Mouse (Mus musculus): ENCODE measurements around the gene H2-K1. TPM values are rescaled to one million over a fixed set of nuclear protein-coding genes. Genes with fewer than 3 reads are reported as not detected.
A peak's percentile ranks its signal among the peaks of the same experiment; 100 is the strongest.
"Not testable (repeated sequence)": the region's sequence is repeated elsewhere in the genome, so short reads cannot be mapped to it uniquely, and the experiment has no call there.

H2-K1 gene
- total RNA-seq, 2 experiments from 2014 or later: 12.3 to 15.9 TPM

DNA sequence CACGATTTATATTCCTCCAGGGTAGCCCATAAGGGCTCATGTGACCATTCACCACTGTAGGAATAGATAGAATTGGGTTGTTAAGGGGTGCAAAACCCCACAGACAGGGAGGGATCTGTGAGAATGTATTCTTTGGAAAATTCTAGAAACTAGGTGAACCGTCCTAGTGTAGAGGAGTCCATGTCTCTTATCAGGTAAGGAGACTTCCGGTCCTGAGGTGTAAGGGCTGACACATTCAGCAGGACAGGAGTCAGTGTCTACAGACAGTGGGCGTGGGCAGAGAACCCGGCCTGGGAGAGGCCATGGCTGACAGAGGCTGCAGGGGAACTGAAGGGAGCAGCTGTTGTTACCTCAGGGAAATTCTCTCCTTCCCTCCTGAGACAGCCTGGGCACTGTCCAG lies 1.4 kb downstream of the H2-K1 start:
- not testable (repeated sequence) for DNase-seq (ENCODE audit: low spot score in 2 of 2)
- intact Hi-C loops (cut with DNase I): loop anchor here (5.0 kb wide), 1 partner anchor 1294 kb away; no protein-coding TSS in a partner anchor

DNA sequence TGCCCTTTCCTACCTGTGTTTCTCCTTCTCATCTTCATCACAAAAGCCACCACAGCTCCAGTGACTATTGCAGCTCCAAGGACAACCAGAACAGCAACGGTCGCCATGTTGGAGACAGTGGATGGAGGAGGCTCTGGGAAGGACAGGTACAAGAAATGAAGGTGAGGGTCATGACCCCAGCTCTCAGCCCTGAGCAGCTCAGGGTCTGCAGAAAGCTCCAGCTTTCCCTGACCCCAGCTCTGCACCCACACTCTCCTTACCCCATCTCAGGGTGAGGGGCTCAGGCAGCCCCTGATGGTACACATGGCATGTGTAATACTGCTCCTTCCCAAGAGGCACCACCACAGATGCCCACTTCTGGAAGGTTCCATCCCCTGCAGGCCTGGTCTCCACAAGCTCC lies 3.1 kb downstream of the H2-K1 start:
- intact Hi-C loops (cut with DNase I): loop anchor here (5.0 kb wide), 1 partner anchor 1295 kb away; no protein-coding TSS in a partner anchor
- DNase-seq (ENCODE audit: low spot score in 2 of 2): not testable (repeated sequence)

DNA sequence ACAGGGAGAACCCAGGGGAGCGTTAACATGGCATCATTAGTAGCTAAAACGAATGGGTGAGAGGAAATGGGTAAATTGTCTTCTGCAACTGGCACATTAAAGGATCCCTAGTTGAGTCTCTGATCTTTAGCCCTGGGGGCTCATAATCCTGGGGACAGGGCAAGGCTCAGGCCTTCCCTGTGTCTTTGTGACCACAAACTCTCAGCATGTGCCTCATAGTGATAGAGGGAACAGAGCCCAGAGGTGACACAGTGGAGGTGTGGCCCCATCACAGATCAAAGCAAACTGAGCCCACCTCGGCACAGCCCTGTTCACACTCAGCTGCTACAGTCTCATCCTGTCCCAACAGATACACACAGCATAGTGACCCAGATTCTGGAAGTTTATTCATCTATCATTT lies 4.5 kb downstream of the H2-K1 start:
- intact Hi-C loops (cut with DNase I): loop anchor here (5.0 kb wide), 1 partner anchor 1297 kb away; no protein-coding TSS in a partner anchor
- DNase-seq (ENCODE audit: low spot score in 2 of 2): no peak

DNA sequence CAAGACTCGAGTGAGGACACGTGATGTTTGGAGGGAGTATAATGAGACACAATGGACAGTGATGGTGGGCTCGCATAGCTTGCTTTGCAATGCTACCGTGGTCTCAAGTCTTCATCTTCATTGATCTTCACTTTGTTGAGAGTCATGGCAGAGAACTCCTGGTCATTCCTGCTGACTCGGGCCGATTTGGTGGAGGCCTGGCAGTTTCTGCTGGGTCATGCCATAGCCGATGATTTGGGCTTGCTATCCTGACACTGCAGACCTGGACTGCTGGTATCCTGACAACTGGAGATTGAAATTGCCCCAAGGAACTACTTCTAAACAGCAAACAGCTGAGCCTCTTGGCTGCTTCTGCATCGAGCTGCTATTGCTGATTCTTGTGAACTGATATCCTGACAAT lies 5.2 kb downstream of the H2-K1 start:
- DNase-seq (ENCODE audit: low spot score in 2 of 2): no peak
- intact Hi-C loops (cut with DNase I): loop anchor here (5.0 kb wide), 1 partner anchor 1297 kb away; no protein-coding TSS in a partner anchor

DNA sequence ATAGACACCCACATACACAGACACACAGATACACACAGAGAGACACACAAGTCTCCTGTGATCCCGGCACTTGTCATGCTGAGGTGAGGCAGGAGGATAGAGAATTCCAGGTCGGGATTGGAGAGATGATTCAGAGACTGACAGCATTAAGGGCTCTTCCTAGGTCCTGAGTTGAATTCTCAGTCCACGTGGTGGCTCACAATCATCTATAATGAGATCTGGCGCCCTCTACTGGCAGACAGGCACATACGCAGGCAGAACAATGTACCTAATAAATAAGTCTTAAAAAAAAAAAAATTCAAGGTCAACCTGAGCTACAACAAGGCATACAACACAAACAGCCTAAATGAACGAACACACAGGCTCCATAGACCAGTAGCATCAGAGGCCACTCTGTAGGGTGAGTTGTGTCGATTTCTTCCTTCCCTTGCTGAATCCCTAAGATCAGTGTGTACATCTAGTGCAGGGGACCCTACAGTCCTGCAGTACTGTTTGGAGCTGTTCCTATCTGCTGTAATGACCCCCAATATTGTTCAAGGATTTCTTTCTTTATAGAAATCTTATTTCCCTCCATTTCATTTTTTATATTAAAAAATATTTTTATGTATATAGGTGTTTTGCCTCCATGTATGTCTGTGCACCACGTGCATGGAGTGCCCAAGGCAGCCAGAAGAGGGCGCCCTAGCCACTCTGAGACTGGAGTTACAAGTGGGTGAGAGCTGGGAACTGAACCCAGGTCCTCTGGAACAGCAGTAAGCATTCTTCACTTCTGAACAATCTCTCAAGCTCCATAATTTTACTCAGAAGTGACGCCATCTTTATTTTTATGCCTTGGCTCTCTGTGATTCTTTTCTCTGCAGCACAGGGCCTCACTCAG lies 8.1 kb downstream of the H2-K1 start:
- intact Hi-C loops (cut with DNase I): loop anchor here (1.0 kb wide), 1 partner anchor 24 kb away; no protein-coding TSS in a partner anchor
- DNase-seq (ENCODE audit: low spot score in 2 of 2): peak; percentile 37 to 42

DNA sequence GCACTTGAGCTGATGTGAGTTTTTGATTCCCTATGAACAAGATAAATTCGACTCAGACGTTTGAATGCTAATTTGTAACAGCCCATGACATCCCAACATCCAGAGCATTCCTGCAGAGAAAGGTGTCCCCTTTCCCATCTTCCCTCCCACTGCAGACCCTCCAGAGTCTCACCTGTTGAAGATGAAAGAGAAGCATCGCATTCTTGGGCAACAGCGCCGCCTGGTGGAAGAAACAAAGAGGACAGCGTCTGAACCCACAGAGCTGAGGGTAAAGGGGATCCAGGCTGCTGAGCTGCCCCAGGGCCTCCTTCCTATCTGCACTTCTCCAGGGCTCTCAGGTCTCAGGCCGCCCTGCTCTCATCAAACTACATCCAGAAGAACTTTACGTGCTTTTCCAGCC lies 18.0 kb downstream of the H2-K1 start:
- intact Hi-C loops (cut with DNase I): not testable (repeated sequence)
- DNase-seq (ENCODE audit: low spot score in 2 of 2): peak in 1 of 2 experiments; percentile 47

DNA sequence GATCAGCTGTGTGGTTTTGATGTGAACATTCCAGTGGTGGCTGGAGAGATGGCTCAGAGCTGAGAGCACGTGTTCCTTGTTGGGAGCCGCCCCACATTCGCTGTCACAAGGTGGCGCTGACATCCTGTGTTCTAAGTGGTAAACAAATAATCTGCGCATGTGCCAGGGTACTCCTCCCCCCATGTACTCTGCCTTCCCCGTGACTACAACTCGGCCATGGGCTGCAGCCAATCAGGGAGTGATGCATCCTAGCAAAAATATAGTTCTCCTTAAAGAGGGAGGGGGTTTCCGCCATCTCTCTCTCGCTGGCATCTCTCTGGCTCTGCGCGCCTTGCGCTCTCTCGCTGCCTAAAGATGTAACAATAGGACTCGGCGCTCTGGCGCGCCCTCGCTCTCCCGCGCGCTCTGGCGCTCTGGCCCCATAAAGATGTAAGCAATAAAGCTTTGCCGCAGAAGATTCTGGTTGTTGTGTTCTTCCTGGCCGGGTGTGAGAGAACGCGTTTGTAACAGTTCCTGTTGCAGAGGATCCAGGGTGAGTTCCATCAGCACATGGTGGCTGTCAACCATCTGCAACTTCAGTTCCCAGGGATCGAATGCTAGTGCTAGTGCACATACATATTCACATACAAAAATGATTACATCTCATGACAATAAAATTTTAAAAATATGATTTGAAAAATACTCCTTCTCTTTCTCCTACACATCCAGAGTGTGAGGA lies 18.8 kb downstream of the H2-K1 start:
- DNase-seq (ENCODE audit: low spot score in 2 of 2): peak; percentile 86 to 95
- intact Hi-C loops (cut with DNase I): not testable (repeated sequence)

DNA sequence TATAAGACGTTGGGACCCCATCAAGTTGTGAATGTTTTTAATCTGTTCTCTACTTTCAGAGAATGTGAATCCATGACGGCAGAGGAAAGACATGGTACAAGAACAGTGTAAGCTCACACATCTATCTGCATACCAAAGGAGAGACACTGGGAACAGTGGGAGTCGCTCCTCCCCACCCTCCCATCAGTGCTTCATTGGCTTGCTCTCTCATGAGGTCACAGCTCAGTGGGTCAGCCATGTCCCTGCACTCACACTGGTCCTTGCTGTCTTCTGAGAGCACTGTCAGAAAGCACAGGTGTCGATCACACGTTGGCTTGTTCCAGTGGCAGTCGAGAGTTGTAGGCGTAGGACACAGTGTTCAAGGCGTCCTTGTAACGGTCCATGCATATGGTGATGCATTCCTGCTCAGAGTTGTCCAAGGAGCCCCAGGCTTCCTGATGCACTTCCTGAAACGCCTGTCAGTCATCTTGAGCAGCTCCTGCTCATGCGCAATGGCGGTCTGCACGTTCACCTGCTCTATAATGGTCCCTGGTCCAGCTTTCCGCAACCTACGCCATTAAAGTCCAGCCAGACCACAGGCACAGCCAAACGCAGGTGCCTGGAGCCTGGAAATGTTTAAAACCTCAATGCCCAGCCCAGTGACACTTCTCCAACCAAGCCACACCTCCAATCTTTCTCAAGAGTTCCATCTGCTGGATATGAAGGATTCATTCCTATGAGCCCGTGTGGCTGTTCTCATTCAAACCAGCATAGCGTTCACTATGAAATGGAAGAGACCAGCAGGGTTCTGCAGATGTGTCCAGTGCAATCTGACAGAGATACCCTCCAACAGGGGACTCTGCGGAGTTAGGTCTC lies 19.7 kb downstream of the H2-K1 start:
- intact Hi-C loops (cut with DNase I): no loop called here

DNA sequence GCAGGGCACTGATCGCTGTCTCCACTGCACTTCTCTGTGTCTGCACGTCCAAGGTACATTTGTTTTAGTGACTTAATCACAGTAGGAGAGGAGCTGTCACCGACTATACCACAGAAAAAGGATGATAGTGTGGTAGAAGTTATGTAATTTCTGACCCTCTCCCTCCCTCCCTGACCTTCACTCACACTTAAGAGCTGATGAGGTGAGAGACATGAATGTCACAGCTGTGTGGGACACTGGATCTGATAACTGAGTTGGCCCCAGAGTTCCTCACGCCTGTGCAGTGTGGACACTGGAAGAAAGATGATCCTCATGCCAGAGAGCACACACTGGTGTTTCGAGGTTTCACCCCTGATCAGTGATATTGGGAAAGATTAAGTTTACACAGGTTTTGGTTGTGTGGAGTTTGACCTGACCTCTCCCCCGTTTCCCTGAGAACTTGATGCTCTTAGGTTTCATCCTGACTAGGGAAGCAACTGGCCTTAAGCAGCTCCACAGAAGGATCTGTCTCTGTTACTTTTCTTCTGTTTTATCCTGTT lies 20.6 kb downstream of the H2-K1 start:
- intact Hi-C loops (cut with DNase I): no loop called here
- DNase-seq (ENCODE audit: low spot score in 2 of 2): no peak

More for the DNA sequence above, 19.7 kb downstream of the H2-K1 start:
- no peak for DNase-seq (ENCODE audit: low spot score in 2 of 2)

DNA sequence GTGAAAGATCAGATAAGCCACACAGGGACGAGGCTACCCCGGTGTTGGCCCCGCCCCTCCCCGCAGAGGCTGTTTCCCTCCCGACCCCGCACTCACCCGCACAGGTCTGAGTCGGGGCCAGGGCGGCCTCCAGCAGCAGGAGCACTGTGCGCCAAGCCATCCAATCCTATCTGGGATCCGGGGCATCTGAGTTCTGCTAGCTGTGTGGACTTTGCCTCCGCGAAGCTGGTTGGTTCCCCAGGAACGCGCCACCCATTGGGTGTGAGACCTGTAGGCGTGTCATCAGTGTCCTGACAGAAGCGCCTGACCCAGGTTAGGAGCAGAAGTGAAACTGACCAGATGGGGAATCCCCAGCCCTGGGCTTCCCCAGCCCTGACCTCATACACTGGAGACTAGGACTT lies 21.5 kb downstream of the H2-K1 start:
- DNase-seq (ENCODE audit: low spot score in 2 of 2): peak in 1 of 2 experiments; percentile 49

DNA sequence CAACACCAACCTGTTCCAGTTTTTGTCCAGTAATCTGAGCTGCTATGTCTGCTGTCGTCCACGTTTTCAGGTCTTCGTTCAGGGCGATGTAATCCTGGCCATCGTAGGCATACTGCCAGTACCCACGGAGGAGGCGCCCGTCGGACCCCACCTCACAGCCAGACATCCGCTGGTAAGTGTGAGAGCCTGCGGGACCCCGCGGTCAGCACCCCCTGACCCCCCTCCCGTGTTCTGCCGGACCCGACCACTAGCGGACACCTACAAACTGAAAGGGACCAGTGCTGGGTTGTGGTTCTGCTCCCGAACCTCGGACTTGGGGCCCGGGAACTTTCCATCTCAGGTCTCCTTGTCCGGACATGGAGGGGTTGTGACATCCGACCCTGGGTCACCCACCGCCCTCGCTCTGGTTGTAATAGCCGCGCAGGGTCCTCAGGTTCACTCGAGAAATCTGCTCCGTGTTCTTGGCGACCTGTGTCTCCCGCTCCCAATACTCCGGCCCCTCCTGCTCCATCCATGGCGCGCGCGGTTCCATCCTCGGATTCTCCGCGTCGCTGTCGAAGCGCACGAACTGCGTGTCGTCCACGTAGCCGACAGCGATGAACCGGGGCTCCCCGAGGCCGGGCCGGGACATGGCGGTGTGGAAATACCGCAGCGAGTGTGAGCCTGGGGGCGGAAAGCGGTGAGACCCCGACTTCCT lies 22.1 kb downstream of the H2-K1 start:
- intact Hi-C loops (cut with DNase I): no loop called here
- no peak for DNase-seq (ENCODE audit: low spot score in 2 of 2)

More for the DNA sequence above, 21.5 kb downstream of the H2-K1 start:
- intact Hi-C loops (cut with DNase I): no loop called here

DNA sequence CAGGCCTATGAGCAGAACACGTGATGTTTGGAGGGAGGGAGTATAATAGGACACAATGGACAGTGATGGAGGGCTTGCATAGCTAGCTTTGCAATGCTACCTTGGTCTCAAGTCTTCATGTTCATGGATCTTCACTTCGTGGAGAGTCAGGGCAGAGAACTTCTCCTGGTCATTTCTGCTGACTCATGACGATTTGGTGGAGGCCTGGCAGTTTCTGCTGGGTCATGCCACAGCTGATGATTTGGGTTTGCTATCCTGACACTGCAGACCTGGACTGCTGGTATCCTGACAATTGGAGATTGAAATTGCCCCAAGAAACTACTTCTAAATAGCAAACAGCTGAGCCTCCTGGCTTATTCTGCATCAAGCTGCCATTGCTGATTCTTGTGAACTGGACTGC lies 26.6 kb downstream of the H2-K1 start:
- no peak for DNase-seq (ENCODE audit: low spot score in 2 of 2)
- intact Hi-C loops (cut with DNase I): loop anchor here (5.0 kb wide), 1 partner anchor 39 kb away; no protein-coding TSS in a partner anchor

DNA sequence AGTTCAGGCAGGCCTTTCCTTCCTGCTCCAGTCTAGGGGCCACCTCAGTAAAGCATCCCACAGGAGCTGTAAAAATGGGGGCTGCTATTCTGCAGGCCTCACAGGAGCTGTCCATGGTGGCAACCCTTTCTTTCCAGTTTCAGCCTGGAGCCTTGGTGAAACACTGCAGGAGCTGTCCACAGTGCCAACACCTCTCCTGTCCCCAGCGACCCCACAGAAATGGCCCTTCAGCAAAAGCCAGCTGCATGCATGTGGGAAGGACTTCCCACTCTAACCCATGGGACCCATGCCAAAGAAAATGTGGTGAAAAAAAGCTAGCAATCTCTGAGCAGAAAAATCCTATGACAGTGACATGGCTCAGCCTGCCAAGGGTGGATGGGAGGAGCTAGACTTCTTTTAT lies 27.5 kb downstream of the H2-K1 start:
- no peak for DNase-seq (ENCODE audit: low spot score in 2 of 2)
- intact Hi-C loops (cut with DNase I): loop anchor here (5.0 kb wide), 1 partner anchor 40 kb away; no protein-coding TSS in a partner anchor

DNA sequence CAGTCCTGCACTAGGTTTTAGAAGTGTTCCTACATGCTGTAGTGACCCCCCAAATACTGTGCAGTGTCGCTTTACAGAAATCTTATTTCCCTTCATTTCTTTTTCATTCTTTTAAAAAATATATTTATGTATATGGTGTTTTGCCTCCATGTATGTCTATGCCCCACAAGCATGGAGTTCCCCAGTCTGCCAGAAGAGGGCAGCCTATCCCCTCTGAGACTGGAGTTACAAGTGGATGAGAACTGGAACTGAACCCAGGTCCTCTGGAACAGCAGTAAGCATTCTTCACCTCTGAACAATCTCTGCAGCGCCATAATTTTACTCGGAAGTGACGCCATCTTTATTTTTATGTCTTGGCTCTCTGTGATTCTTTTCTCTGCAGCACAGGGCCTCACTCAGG lies 30.8 kb downstream of the H2-K1 start:
- intact Hi-C loops (cut with DNase I): no loop called here
- DNase-seq (ENCODE audit: low spot score in 2 of 2): no peak

DNA sequence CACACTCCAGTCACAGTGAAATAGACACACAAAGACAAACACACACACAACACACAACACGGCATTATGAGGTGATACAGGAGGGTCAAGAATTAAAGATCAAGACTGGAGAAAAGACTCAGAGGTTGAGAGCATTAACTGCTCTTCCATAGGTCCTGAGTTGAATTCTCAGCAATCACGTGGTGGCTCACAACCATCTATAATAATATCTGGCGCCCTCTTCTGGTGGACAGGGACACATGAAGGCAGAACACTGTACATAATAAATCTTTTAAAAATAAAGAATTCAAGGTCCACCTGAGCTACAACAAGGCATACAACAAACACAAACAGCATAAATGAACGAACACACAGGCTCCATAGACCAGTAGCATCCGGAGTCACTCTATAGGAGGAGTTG lies 31.2 kb downstream of the H2-K1 start:
- no peak for DNase-seq (ENCODE audit: low spot score in 2 of 2)
- intact Hi-C loops (cut with DNase I): loop anchor here (1.0 kb wide), 1 partner anchor 22 kb away; no protein-coding TSS in a partner anchor

DNA sequence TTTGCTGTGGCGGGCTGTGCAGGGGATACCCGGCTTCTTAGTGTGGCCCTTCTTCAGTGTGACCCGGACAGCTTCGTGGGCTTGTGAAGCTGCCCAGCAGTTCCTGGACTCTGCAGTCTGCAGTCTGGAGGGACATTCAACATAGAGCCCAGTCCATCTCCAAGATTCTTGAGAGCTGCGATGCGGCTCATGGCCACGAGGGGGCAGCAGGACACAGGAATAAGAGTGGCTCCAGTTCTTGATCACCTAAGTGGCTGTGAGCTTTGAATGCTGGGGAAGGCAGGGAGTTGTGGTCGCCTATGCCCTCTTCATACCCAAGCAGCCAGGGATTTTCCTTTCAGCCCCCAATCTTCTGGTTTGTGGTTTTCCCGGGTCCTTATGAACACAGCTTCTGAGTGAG lies 31.7 kb downstream of the H2-K1 start:
- intact Hi-C loops (cut with DNase I): loop anchor here (1.0 kb wide), 1 partner anchor 23 kb away; no protein-coding TSS in a partner anchor
- peak; percentile 71 to 78 for DNase-seq (ENCODE audit: low spot score in 2 of 2)

DNA sequence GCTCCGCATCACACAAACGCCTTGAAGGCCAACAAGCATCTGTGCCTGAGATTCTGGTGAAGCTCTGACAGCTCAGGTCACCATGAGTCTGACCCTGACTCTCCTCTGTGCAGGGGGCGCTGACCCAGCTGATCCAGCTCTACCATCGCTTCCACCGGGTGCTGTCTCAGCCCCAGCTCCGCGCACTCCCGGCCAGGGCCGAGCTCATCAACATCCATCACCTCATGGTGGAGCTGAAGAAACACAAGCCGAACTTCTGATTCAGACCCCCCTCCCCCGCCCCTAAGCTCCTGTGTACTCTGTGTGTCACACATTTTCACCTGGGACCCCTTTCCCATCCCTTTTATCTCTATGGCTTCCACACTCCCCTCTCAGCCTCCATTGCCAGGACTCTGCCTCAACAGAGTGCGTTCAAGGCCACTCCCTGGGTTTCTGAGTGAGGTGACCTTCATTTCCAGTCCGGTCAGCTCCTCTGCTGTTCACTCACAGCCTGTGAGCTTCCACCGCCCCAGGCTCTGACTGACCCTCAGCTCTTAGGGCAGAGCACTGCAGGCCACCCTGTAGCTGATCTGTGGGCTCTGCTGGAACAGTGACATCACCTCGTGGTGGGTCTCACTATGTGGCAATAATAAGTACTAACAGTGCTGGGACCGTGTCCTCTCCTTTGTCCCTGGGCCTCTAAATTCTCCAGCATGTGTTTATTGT lies 34.1 kb downstream of the H2-K1 start:
- intact Hi-C loops (cut with DNase I): loop anchor here (1.0 kb wide), 1 partner anchor 1336 kb away; no protein-coding TSS in a partner anchor
- no peak for DNase-seq (ENCODE audit: low spot score in 2 of 2)
